Mouse (Mus musculus): Measurements from ENCODE around the gene Lmna. TPM values are rescaled to one million over a fixed set of nuclear protein-coding genes. Genes with fewer than 3 reads are reported as not detected.

The Lmna gene
- total RNA-seq, 1 experiment, result 121 TPM

- peak overlapping the region; percentile 83 to 93; a peak in 2 of 4 replicates for H3K4me3 ChIP-seq (ENCODE audit: insufficient read depth in 1 of 2, low read depth in 1 of 2, low read length in 2 of 2, poor library complexity in 1 of 2, severe bottlenecking in 1 of 2)
- H3K9me3 ChIP-seq (ENCODE audit: control insufficient read depth, insufficient read depth, low read depth, low read length), result no peaks in the 10 kb centered on the region
- H3K36me3 ChIP-seq (ENCODE audit: control insufficient read depth, insufficient read depth, low read length, poor library complexity, severe bottlenecking), result peaks cover 17% of the 10 kb centered on the region
- in situ Hi-C loops (cut with MboI; ENCODE audit: low sequenced_read_pairs in 2 of 2, unreplicated experiment in 2 of 2), result no loop called here
- no peak for DNase-seq (ENCODE audit: low read depth, low spot score)
- H3K9ac ChIP-seq (ENCODE audit: insufficient read depth, low read depth, low read length, poor library complexity, severe bottlenecking), result no peak overlapping the region; the same call in 1 of the 2 replicates
- TF ChIP-seq HCFC1 (IDR thresholded peaks at IDR 0.05; ENCODE audit: borderline replicate concordance, insufficient read depth, low read length) (no peak), CHD2 (IDR thresholded peaks at IDR 0.05; ENCODE audit: low read depth, low read length) (no peak), ZNF384 (IDR thresholded peaks at IDR 0.05; ENCODE audit: low read depth, low read length) (no peak), MAFK (IDR thresholded peaks at IDR 0.05; ENCODE audit: insufficient read depth, low read depth, low read length) (no peak), ZC3H11A (IDR thresholded peaks at IDR 0.05; ENCODE audit: borderline replicate concordance, low read depth, low read length) (no peak)
- H3K27ac ChIP-seq (ENCODE audit: insufficient read depth, low read depth, low read length, poor library complexity, severe bottlenecking), result no peak overlapping the region
- peaks cover 0 to 34% of the 10 kb centered on the region in 2 experiments; a peak in 3 of 4 replicates for H3K4me1 ChIP-seq (ENCODE audit: control insufficient read depth in 2 of 2, insufficient read depth in 2 of 2, low read length in 2 of 2, poor library complexity in 1 of 2)
Observed at GRCm38 (mm10) chr3:88551586-88551985, 41.8 kb upstream of the Lmna start.

- TF ChIP-seq MAFK (IDR thresholded peaks at IDR 0.05; ENCODE audit: insufficient read depth, low read depth, low read length) (no peak), ZNF384 (IDR thresholded peaks at IDR 0.05; ENCODE audit: low read depth, low read length) (no peak), CHD2 (IDR thresholded peaks at IDR 0.05; ENCODE audit: low read depth, low read length) (no peak), HCFC1 (IDR thresholded peaks at IDR 0.05; ENCODE audit: borderline replicate concordance, insufficient read depth, low read length) (no peak)
- in situ Hi-C loops (cut with MboI; ENCODE audit: low sequenced_read_pairs in 2 of 2, unreplicated experiment in 2 of 2), result no loop called here
- Histone ChIP-seq H3K4me3 (ENCODE audit: insufficient read depth in 1 of 2, low read depth in 1 of 2, low read length in 2 of 2, poor library complexity in 1 of 2, severe bottlenecking in 1 of 2) (peak within 1 kb of the TSS in 1 of 2 experiments; percentile 17; a peak in 1 of 4 replicates), H3K9me3 (ENCODE audit: control insufficient read depth, insufficient read depth, low read depth, low read length) (no peaks in the 10 kb centered on the region), H3K4me1 (ENCODE audit: control insufficient read depth in 2 of 2, insufficient read depth in 2 of 2, low read length in 2 of 2, poor library complexity in 1 of 2) (peaks cover 2 to 31% of the 10 kb centered on the region in 2 experiments; a peak in 3 of 4 replicates), H3K9ac (ENCODE audit: insufficient read depth, low read depth, low read length, poor library complexity, severe bottlenecking) (no peak within 1 kb of the TSS), H3K36me3 (ENCODE audit: control insufficient read depth, insufficient read depth, low read length, poor library complexity, severe bottlenecking) (peaks cover 2% of the 10 kb centered on the region; the same call in 1 of the 2 replicates), H3K27ac (ENCODE audit: insufficient read depth, low read depth, low read length, poor library complexity, severe bottlenecking) (no peak within 1 kb of the TSS)
- DNase-seq (ENCODE audit: low read depth, low spot score), result no peak
Observed at GRCm38 (mm10) chr3:88548180-88548917, 38.6 kb upstream of the Lmna start, which contains the start of gene Rab25. TSS of gene Rab25 (minus strand) at chr3:88548300.

- in situ Hi-C loops (cut with MboI; ENCODE audit: low sequenced_read_pairs in 2 of 2, unreplicated experiment in 2 of 2), result no loop called here
- Histone ChIP-seq H3K27ac (ENCODE audit: insufficient read depth, low read depth, low read length, poor library complexity, severe bottlenecking) (no peak overlapping the region), H3K4me3 (ENCODE audit: insufficient read depth in 1 of 2, low read depth in 1 of 2, low read length in 2 of 2, poor library complexity in 1 of 2, severe bottlenecking in 1 of 2) (no peak overlapping the region), H3K9ac (ENCODE audit: insufficient read depth, low read depth, low read length, poor library complexity, severe bottlenecking) (no peak overlapping the region), H3K9me3 (ENCODE audit: control insufficient read depth, insufficient read depth, low read depth, low read length) (no peaks in the 10 kb centered on the region), H3K4me1 (ENCODE audit: control insufficient read depth in 2 of 2, insufficient read depth in 2 of 2, low read length in 2 of 2, poor library complexity in 1 of 2) (peaks cover 2 to 35% of the 10 kb centered on the region in 2 experiments; a peak in 3 of 4 replicates), H3K36me3 (ENCODE audit: control insufficient read depth, insufficient read depth, low read length, poor library complexity, severe bottlenecking) (peaks cover 4% of the 10 kb centered on the region; the same call in 1 of the 2 replicates)
- no peak for DNase-seq (ENCODE audit: low read depth, low spot score)
- TF ChIP-seq ZC3H11A (IDR thresholded peaks at IDR 0.05; ENCODE audit: borderline replicate concordance, low read depth, low read length) (no peak), HCFC1 (IDR thresholded peaks at IDR 0.05; ENCODE audit: borderline replicate concordance, insufficient read depth, low read length) (no peak), ZNF384 (IDR thresholded peaks at IDR 0.05; ENCODE audit: low read depth, low read length) (no peak), MAFK (IDR thresholded peaks at IDR 0.05; ENCODE audit: insufficient read depth, low read depth, low read length) (no peak), CHD2 (IDR thresholded peaks at IDR 0.05; ENCODE audit: low read depth, low read length) (no peak)
Observed at GRCm38 (mm10) chr3:88546674-88547418, 37.1 kb upstream of the Lmna start.

GRCm38 (mm10) chr3:88544955-88545591, 35.3 kb upstream of the Lmna start:
- no peak for TF ChIP-seq ZC3H11A (IDR thresholded peaks at IDR 0.05; ENCODE audit: borderline replicate concordance, low read depth, low read length)
- TF ChIP-seq MAFK (IDR thresholded peaks at IDR 0.05; ENCODE audit: insufficient read depth, low read depth, low read length), result no peak
- TF ChIP-seq HCFC1 (IDR thresholded peaks at IDR 0.05; ENCODE audit: borderline replicate concordance, insufficient read depth, low read length), result no peak
- TF ChIP-seq CHD2 (IDR thresholded peaks at IDR 0.05; ENCODE audit: low read depth, low read length), result no peak
- no peak for TF ChIP-seq ZNF384 (IDR thresholded peaks at IDR 0.05; ENCODE audit: low read depth, low read length)
- peak overlapping the region; percentile 17 for H3K9ac ChIP-seq (ENCODE audit: insufficient read depth, low read depth, low read length, poor library complexity, severe bottlenecking)
- H3K9me3 ChIP-seq (ENCODE audit: control insufficient read depth, insufficient read depth, low read depth, low read length), result no peaks in the 10 kb centered on the region
- peaks cover 2 to 41% of the 10 kb centered on the region in 2 experiments; a peak in 3 of 4 replicates for H3K4me1 ChIP-seq (ENCODE audit: control insufficient read depth in 2 of 2, insufficient read depth in 2 of 2, low read length in 2 of 2, poor library complexity in 1 of 2)
- in situ Hi-C loops (cut with MboI; ENCODE audit: low sequenced_read_pairs in 2 of 2, unreplicated experiment in 2 of 2), result no loop called here
- H3K27ac ChIP-seq (ENCODE audit: insufficient read depth, low read depth, low read length, poor library complexity, severe bottlenecking), result no peak overlapping the region
- DNase-seq (ENCODE audit: low read depth, low spot score), result no peak
- H3K4me3 ChIP-seq (ENCODE audit: insufficient read depth in 1 of 2, low read depth in 1 of 2, low read length in 2 of 2, poor library complexity in 1 of 2, severe bottlenecking in 1 of 2), result peak overlapping the region in 1 of 2 experiments; percentile 4; a peak in 1 of 4 replicates
- peaks cover 5% of the 10 kb centered on the region; the same call in 1 of the 2 replicates for H3K36me3 ChIP-seq (ENCODE audit: control insufficient read depth, insufficient read depth, low read length, poor library complexity, severe bottlenecking)
